Mouse (Mus musculus): ENCODE results near the gene Polh.

DNA sequence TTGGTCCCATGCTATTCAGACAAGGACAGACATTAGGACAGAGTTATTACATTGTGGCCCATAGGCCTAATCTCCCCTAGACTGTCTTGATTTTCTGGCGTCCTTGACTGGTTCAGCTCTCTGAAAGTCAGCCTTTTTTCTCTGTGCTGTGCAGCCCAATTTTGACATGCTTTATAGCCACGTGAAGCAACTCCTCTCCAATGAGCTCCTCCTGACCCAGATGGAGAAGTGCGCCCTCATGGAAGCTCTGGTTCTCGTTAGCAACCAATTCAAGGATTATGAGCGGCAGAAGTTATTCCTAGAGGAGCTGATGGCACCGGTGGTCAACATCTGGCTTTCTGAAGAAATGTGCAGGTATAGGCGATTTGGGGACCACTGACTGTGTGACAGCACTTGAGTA, 25.1 kb upstream of the Polh start:
- TF ChIP-seq POLR2A (IDR thresholded peaks at IDR 0.05; ENCODE audit: control insufficient read depth, extremely low read depth, insufficient read depth, low read length, poor library complexity) (no peak), CTCF (IDR thresholded peaks at IDR 0.05; ENCODE audit: borderline replicate concordance, control insufficient read depth, extremely low read depth, insufficient read depth, low read length, poor library complexity) (no peak)

Measured in thymus, adult 2 months (tissue).